Mouse (Mus musculus): ENCODE measurements around the gene Bmp7. TPM values are rescaled to one million over a fixed set of nuclear protein-coding genes. Genes with fewer than 3 reads are reported as not detected.

Bmp7 gene
- polyA plus RNA-seq, 1 experiment from 2014 or later: 8.7 TPM

GRCm38 (mm10) chr2:172825785-172826145 lies 114.4 kb downstream of the Bmp7 start:
- Histone ChIP-seq H3K9me3 (replicated peaks; ENCODE audit: control insufficient read depth, low read length) (no peaks in the 10 kb centered on the region), H3K4me1 (ENCODE audit: control insufficient read depth, insufficient read depth, low read length) (peaks cover 5% of the 10 kb centered on the region; the same call in 1 of the 2 replicates), H3K4me3 (ENCODE audit: low read depth, low read length) (no peak overlapping the region), H3K9ac (ENCODE audit: low read length) (no peak overlapping the region), H3K36me3 (ENCODE audit: control insufficient read depth, insufficient read depth, low read length) (no peaks in the 10 kb centered on the region), H3K27me3 (replicated peaks; ENCODE audit: control insufficient read depth, insufficient read depth, low read length) (0 out of 2 replicates have a peak, but pooled peaks cover 6% of the 10 kb centered on the region), H3K27ac (ENCODE audit: low read depth, low read length) (no peak overlapping the region), H3K4me2 (ENCODE audit: low read length) (no peak overlapping the region)
- ATAC-seq: no peak
- 93% methylated on average over 11 of the region's 11 CpGs for WGBS
- DNase-seq (ENCODE audit: low spot score): no peak

DNA sequence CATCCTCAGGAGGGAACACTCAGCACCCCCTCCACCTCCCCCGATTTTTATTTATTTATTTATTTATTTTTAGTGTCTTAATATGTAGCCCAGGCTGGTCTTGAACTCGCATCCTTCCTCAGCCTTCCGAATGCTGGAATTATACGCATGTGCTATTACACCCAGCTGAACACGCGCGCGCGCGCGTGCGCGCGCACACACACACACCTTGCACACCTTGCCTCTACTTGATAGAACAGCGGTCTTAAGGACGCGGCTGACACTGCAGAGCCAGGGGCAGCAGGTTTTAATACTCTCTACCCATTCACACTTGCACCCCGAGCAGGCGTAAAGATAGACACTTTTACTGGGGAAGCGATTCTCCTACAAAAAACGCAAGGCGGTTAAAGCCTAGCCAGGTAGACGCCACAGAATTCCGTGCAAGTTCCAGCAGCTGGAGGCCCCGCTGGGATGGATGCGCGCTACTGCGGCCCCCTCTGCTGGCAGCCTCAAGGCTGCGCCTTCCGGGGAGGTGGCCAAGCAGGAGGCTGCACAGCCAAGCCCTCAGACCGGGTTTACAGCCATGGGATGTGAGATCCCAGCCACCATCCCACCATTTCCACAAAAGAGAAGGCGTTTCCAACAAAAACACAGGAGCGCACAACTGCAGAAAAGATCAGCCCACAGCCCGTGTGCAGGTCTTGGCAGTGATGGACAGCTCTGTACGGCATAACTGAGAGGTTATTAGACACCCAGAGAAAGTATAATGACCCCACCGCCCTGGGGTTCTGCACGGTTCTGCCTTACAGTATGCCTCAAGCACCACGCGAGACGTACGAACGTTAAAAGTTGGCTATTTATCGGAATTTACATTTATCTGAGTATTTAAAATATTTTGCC lies 115.0 kb downstream of the Bmp7 start:
- Histone ChIP-seq H3K27me3 (replicated peaks; ENCODE audit: control insufficient read depth, insufficient read depth, low read length) (0 out of 2 replicates have a peak, but pooled peaks cover 6% of the 10 kb centered on the region), H3K4me3 (ENCODE audit: low read depth, low read length) (no peak overlapping the region; the same call in 1 of the 2 replicates), H3K4me2 (ENCODE audit: low read length) (peak overlapping the region; percentile 46), H3K9ac (ENCODE audit: low read length) (no peak overlapping the region), H3K27ac (ENCODE audit: low read depth, low read length) (no peak overlapping the region), H3K9me3 (replicated peaks; ENCODE audit: control insufficient read depth, low read length) (no peaks in the 10 kb centered on the region), H3K36me3 (ENCODE audit: control insufficient read depth, insufficient read depth, low read length) (no peaks in the 10 kb centered on the region), H3K4me1 (ENCODE audit: control insufficient read depth, insufficient read depth, low read length) (peaks cover 5% of the 10 kb centered on the region; the same call in 1 of the 2 replicates)
- DNase-seq (ENCODE audit: low spot score) (peak; percentile 78), ATAC-seq (peak; percentile 80)
- WGBS: 16% methylated on average over 43 of the region's 43 CpGs

DNA sequence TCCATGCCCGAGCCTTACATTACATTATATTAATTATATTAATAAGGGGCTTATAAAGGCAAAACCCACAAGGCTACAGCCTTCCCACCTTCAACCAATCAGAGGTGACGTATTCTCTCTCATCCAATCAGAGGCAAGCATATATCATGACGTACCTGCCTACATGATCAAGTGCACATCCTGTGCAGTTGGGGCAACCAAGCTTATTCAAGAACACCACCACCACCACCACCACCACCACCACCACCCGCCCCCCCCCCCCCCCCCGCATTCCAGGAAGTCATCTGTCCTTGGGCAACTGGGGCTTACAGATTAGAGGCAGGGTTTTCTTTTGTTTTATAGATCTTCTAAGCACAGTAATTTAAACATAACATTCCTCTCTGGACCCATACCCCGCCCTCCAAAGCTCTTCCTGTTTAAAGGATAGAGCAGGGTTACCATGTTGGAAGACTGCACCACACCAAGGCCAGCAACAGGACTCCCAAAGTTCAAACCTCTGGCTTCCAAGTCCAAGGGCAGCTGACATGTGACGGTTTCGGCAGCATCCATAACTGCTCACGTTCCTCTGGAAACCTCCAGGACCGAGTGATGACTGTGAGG lies 121.4 kb downstream of the Bmp7 start:
- Histone ChIP-seq H3K27ac (ENCODE audit: low read depth, low read length) (no peak overlapping the region), H3K36me3 (ENCODE audit: control insufficient read depth, insufficient read depth, low read length) (no peaks in the 10 kb centered on the region), H3K9ac (ENCODE audit: low read length) (no peak overlapping the region), H3K4me1 (ENCODE audit: control insufficient read depth, insufficient read depth, low read length) (no peaks in the 10 kb centered on the region), H3K9me3 (replicated peaks; ENCODE audit: control insufficient read depth, low read length) (no peaks in the 10 kb centered on the region), H3K27me3 (replicated peaks; ENCODE audit: control insufficient read depth, insufficient read depth, low read length) (no peaks in the 10 kb centered on the region), H3K4me3 (ENCODE audit: low read depth, low read length) (no peak overlapping the region), H3K4me2 (ENCODE audit: low read length) (no peak overlapping the region)
- DNase-seq (ENCODE audit: low spot score): no peak
- WGBS: 87% methylated on average over 9 of the region's 10 CpGs
- ATAC-seq: no peak

Small RNAs within 50 kb of the gene (microRNA-seq; reads per million reads assigned to microRNA genes)
- not detected for gene Gm22773

Other genes with a start within 250 kb of the Bmp7 start
- 0.95 and 1.5 TPM in 2 replicates for gene Spo11, start 37.4 kb upstream of the Bmp7 start, polyA plus RNA-seq (2014; fragmentation: Nextera tagmentation; extraction: Ambion mirVana)
- 148 and 156 TPM in 2 replicates for gene Rae1, start 59.8 kb upstream of the Bmp7 start, polyA plus RNA-seq (2014; fragmentation: Nextera tagmentation; extraction: Ambion mirVana)
- gene Rbm38, start 80.2 kb upstream of the Bmp7 start, polyA plus RNA-seq (2014; fragmentation: Nextera tagmentation; extraction: Ambion mirVana): 29.9 and 31.1 TPM in 2 replicates
- gene Ctcfl, start 179.2 kb upstream of the Bmp7 start, polyA plus RNA-seq (2014; fragmentation: Nextera tagmentation; extraction: Ambion mirVana): not detected in 2 replicates
- gene Pck1, start 212.7 kb upstream of the Bmp7 start, polyA plus RNA-seq (2014; fragmentation: Nextera tagmentation; extraction: Ambion mirVana): not detected in 2 replicates

All from forebrain, embryonic 14.5 days (tissue).